Mouse (Mus musculus): ENCODE measurements around the gene Nup98. TPM values are rescaled to one million over a fixed set of nuclear protein-coding genes. Genes with fewer than 3 reads are reported as not detected.

The Nup98 gene
- total and polyA plus RNA-seq, 2 experiments: 6.7 to 14.0 TPM

- DNase-seq (ENCODE audit: extremely low read depth, low read depth, low spot score): no peak
- H3K27me3 ChIP-seq (ENCODE audit: control insufficient read depth, insufficient read depth, low read length): no peaks in the 10 kb centered on the region
- 83% methylated on average over 3 of the region's 3 CpGs for WGBS
- no peak overlapping the region for H3K4me3 ChIP-seq (ENCODE audit: insufficient read depth, low read depth, low read length)
- no peak for TF ChIP-seq CTCF (IDR thresholded peaks at IDR 0.05; ENCODE audit: low read depth, low read length)
- TF ChIP-seq POLR2A (IDR thresholded peaks at IDR 0.05; ENCODE audit: extremely low read depth, insufficient read depth, low read length): no peak
- no peak overlapping the region for H3K27ac ChIP-seq (replicated peaks; ENCODE audit: insufficient read depth, low read depth, low read length)
- H3K79me2 ChIP-seq (ENCODE audit: control insufficient read depth, insufficient read depth, low read length): peaks cover 24% of the 10 kb centered on the region; the same call in 1 of the 2 replicates
- H3K9ac ChIP-seq (ENCODE audit: low read depth, low read length): no peak overlapping the region
- H3K36me3 ChIP-seq (ENCODE audit: control insufficient read depth, insufficient read depth, low read length): peaks cover 8% of the 10 kb centered on the region; the same call in 1 of the 2 replicates
- H3K4me1 ChIP-seq (ENCODE audit: control insufficient read depth, insufficient read depth, low read length): peaks cover 24% of the 10 kb centered on the region
Observed at GRCm38 (mm10) chr7:102242917-102243316, 32.9 kb upstream of the Nup98 start.

- Histone ChIP-seq H3K4me1 (ENCODE audit: control insufficient read depth, insufficient read depth, low read length) (peaks cover 22% of the 10 kb centered on the region), H3K36me3 (ENCODE audit: control insufficient read depth, insufficient read depth, low read length) (peaks cover 8% of the 10 kb centered on the region; the same call in 1 of the 2 replicates), H3K4me3 (ENCODE audit: insufficient read depth, low read depth, low read length) (no peak overlapping the region), H3K27me3 (ENCODE audit: control insufficient read depth, insufficient read depth, low read length) (no peaks in the 10 kb centered on the region), H3K9ac (ENCODE audit: low read depth, low read length) (no peak overlapping the region), H3K79me2 (ENCODE audit: control insufficient read depth, insufficient read depth, low read length) (peaks cover 20% of the 10 kb centered on the region; the same call in 1 of the 2 replicates), H3K27ac (replicated peaks; ENCODE audit: insufficient read depth, low read depth, low read length) (no peak overlapping the region)
- DNase-seq (ENCODE audit: extremely low read depth, low read depth, low spot score): no peak
- TF ChIP-seq POLR2A (IDR thresholded peaks at IDR 0.05; ENCODE audit: extremely low read depth, insufficient read depth, low read length) (no peak), CTCF (IDR thresholded peaks at IDR 0.05; ENCODE audit: low read depth, low read length) (no peak)
- WGBS: 89% methylated on average over 5 of the region's 5 CpGs
Observed at GRCm38 (mm10) chr7:102242371-102242770, 32.4 kb upstream of the Nup98 start.

GRCm38 (mm10) chr7:102239591-102239990, 29.6 kb upstream of the Nup98 start:
- H3K27ac ChIP-seq (replicated peaks; ENCODE audit: insufficient read depth, low read depth, low read length): no peak overlapping the region
- H3K4me3 ChIP-seq (ENCODE audit: insufficient read depth, low read depth, low read length): no peak overlapping the region
- H3K27me3 ChIP-seq (ENCODE audit: control insufficient read depth, insufficient read depth, low read length): no peaks in the 10 kb centered on the region
- H3K36me3 ChIP-seq (ENCODE audit: control insufficient read depth, insufficient read depth, low read length): peaks cover 8% of the 10 kb centered on the region; the same call in 1 of the 2 replicates
- H3K9ac ChIP-seq (ENCODE audit: low read depth, low read length): no peak overlapping the region
- peaks cover 4% of the 10 kb centered on the region; the same call in 1 of the 2 replicates for H3K4me1 ChIP-seq (ENCODE audit: control insufficient read depth, insufficient read depth, low read length)
- peaks cover 10% of the 10 kb centered on the region; the same call in 1 of the 2 replicates for H3K79me2 ChIP-seq (ENCODE audit: control insufficient read depth, insufficient read depth, low read length)
- 93% methylated on average over 16 of the region's 16 CpGs for WGBS
- TF ChIP-seq CTCF (IDR thresholded peaks at IDR 0.05; ENCODE audit: low read depth, low read length) (no peak), POLR2A (IDR thresholded peaks at IDR 0.05; ENCODE audit: extremely low read depth, insufficient read depth, low read length) (no peak)
- no peak for DNase-seq (ENCODE audit: extremely low read depth, low read depth, low spot score)

GRCm38 (mm10) chr7:102238686-102239286, 28.8 kb upstream of the Nup98 start:
- no peak for DNase-seq (ENCODE audit: extremely low read depth, low read depth, low spot score)
- H3K9ac ChIP-seq (ENCODE audit: low read depth, low read length): no peak overlapping the region
- no peak overlapping the region for H3K4me3 ChIP-seq (ENCODE audit: insufficient read depth, low read depth, low read length)
- H3K79me2 ChIP-seq (ENCODE audit: control insufficient read depth, insufficient read depth, low read length): peaks cover 7% of the 10 kb centered on the region; the same call in 1 of the 2 replicates
- no peaks in the 10 kb centered on the region for H3K27me3 ChIP-seq (ENCODE audit: control insufficient read depth, insufficient read depth, low read length)
- no peak overlapping the region for H3K27ac ChIP-seq (replicated peaks; ENCODE audit: insufficient read depth, low read depth, low read length)
- no peaks in the 10 kb centered on the region for H3K4me1 ChIP-seq (ENCODE audit: control insufficient read depth, insufficient read depth, low read length)
- TF ChIP-seq CTCF (IDR thresholded peaks at IDR 0.05; ENCODE audit: low read depth, low read length) (no peak), POLR2A (IDR thresholded peaks at IDR 0.05; ENCODE audit: extremely low read depth, insufficient read depth, low read length) (no peak)
- 86% methylated on average over 8 of the region's 8 CpGs for WGBS
- H3K36me3 ChIP-seq (ENCODE audit: control insufficient read depth, insufficient read depth, low read length): peaks cover 8% of the 10 kb centered on the region; the same call in 1 of the 2 replicates

GRCm38 (mm10) chr7:102233059-102233458, 23.1 kb upstream of the Nup98 start:
- no peak for DNase-seq (ENCODE audit: extremely low read depth, low read depth, low spot score)
- Histone ChIP-seq H3K9ac (ENCODE audit: low read depth, low read length) (no peak overlapping the region), H3K27ac (replicated peaks; ENCODE audit: insufficient read depth, low read depth, low read length) (no peak overlapping the region), H3K36me3 (ENCODE audit: control insufficient read depth, insufficient read depth, low read length) (peaks cover under 1% of the 10 kb centered on the region; the same call in 1 of the 2 replicates), H3K27me3 (ENCODE audit: control insufficient read depth, insufficient read depth, low read length) (no peaks in the 10 kb centered on the region), H3K4me1 (ENCODE audit: control insufficient read depth, insufficient read depth, low read length) (no peaks in the 10 kb centered on the region), H3K79me2 (ENCODE audit: control insufficient read depth, insufficient read depth, low read length) (no peaks in the 10 kb centered on the region), H3K4me3 (ENCODE audit: insufficient read depth, low read depth, low read length) (no peak overlapping the region)
- TF ChIP-seq POLR2A (IDR thresholded peaks at IDR 0.05; ENCODE audit: extremely low read depth, insufficient read depth, low read length) (no peak), CTCF (IDR thresholded peaks at IDR 0.05; ENCODE audit: low read depth, low read length) (no peak)
- WGBS: 82% methylated on average over 4 of the region's 4 CpGs

GRCm38 (mm10) chr7:102229814-102230213, 19.8 kb upstream of the Nup98 start:
- DNase-seq (ENCODE audit: extremely low read depth, low read depth, low spot score): no peak
- H3K9ac ChIP-seq (ENCODE audit: low read depth, low read length): no peak overlapping the region
- H3K4me3 ChIP-seq (ENCODE audit: insufficient read depth, low read depth, low read length): no peak overlapping the region
- H3K4me1 ChIP-seq (ENCODE audit: control insufficient read depth, insufficient read depth, low read length): no peaks in the 10 kb centered on the region
- no peaks in the 10 kb centered on the region for H3K27me3 ChIP-seq (ENCODE audit: control insufficient read depth, insufficient read depth, low read length)
- no peaks in the 10 kb centered on the region for H3K79me2 ChIP-seq (ENCODE audit: control insufficient read depth, insufficient read depth, low read length)
- H3K27ac ChIP-seq (replicated peaks; ENCODE audit: insufficient read depth, low read depth, low read length): no peak overlapping the region
- WGBS: 89% methylated on average over 6 of the region's 6 CpGs
- TF ChIP-seq POLR2A (IDR thresholded peaks at IDR 0.05; ENCODE audit: extremely low read depth, insufficient read depth, low read length): no peak
- no peak for TF ChIP-seq CTCF (IDR thresholded peaks at IDR 0.05; ENCODE audit: low read depth, low read length)
- H3K36me3 ChIP-seq (ENCODE audit: control insufficient read depth, insufficient read depth, low read length): peaks cover 5% of the 10 kb centered on the region; the same call in 1 of the 2 replicates
